Mouse (Mus musculus): ENCODE measurements around the gene Dnlz. TPM values are rescaled to one million over a fixed set of nuclear protein-coding genes. Genes with fewer than 3 reads are reported as not detected.
"Not testable (repeated sequence)": the region's sequence is repeated elsewhere in the genome, so short reads cannot be mapped to it uniquely, and the experiment has no call there.

Gene Dnlz
- polyA plus RNA-seq, 1 experiment from 2014 or later: 23.1 TPM

GRCm38 (mm10) chr2:26388682-26389153 is 36.8 kb upstream of the Dnlz start:
- under 1% methylated on average over 45 of the region's 45 CpGs for WGBS
- H3K27me3 ChIP-seq (ENCODE audit: control insufficient read depth, insufficient read depth, low read length): no peaks in the 10 kb centered on the region
- peaks cover 53% of the 10 kb centered on the region for H3K36me3 ChIP-seq (ENCODE audit: control insufficient read depth, insufficient read depth)
- H3K4me3 ChIP-seq (ENCODE audit: low read length): peak overlapping the region; percentile 92
- peak; percentile 39 for ATAC-seq (replicated peaks; ENCODE audit: extremely low read depth, insufficient read depth, low FRiP score)
- peak overlapping the region; percentile 94 for H3K4me2 ChIP-seq (ENCODE audit: low read depth, low read length)
- H3K9me3 ChIP-seq (replicated peaks; ENCODE audit: control insufficient read depth, low read length): no peaks in the 10 kb centered on the region
- peaks cover 11% of the 10 kb centered on the region for H3K4me1 ChIP-seq (ENCODE audit: control insufficient read depth, insufficient read depth, low read length)
- H3K27ac ChIP-seq (ENCODE audit: low read length): peak overlapping the region; percentile 41; the same call in 1 of the 2 replicates
- H3K9ac ChIP-seq (ENCODE audit: low read length): peak overlapping the region; percentile 90

- Histone ChIP-seq H3K9ac (ENCODE audit: low read length) (no peak overlapping the region), H3K4me2 (ENCODE audit: low read depth, low read length) (peak overlapping the region; percentile 94), H3K4me1 (ENCODE audit: control insufficient read depth, insufficient read depth, low read length) (peaks cover 11% of the 10 kb centered on the region), H3K9me3 (replicated peaks; ENCODE audit: control insufficient read depth, low read length) (no peaks in the 10 kb centered on the region), H3K36me3 (ENCODE audit: control insufficient read depth, insufficient read depth) (peaks cover 52% of the 10 kb centered on the region), H3K27ac (ENCODE audit: low read length) (no peak overlapping the region), H3K4me3 (ENCODE audit: low read length) (peak overlapping the region; percentile 92; the same call in 1 of the 2 replicates), H3K27me3 (ENCODE audit: control insufficient read depth, insufficient read depth, low read length) (no peaks in the 10 kb centered on the region)
- ATAC-seq (replicated peaks; ENCODE audit: extremely low read depth, insufficient read depth, low FRiP score): no peak
- 85% methylated on average over 3 of the region's 3 CpGs for WGBS
Observed at GRCm38 (mm10) chr2:26387713-26388112, 35.8 kb upstream of the Dnlz start.

- H3K27me3 ChIP-seq (ENCODE audit: control insufficient read depth, insufficient read depth, low read length); ATAC-seq (replicated peaks; ENCODE audit: extremely low read depth, insufficient read depth, low FRiP score): not testable (repeated sequence)
Observed at GRCm38 (mm10) chr2:26380871-26381270, 29.0 kb upstream of the Dnlz start.

GRCm38 (mm10) chr2:26380131-26380771 is 28.3 kb upstream of the Dnlz start, which contains the start of gene Snapc4:
Gene Snapc4, minus strand, starts transcription at chr2:26380653.
- H3K4me1 ChIP-seq (ENCODE audit: control insufficient read depth, insufficient read depth, low read length): peaks cover 4% of the 10 kb centered on the region
- ATAC-seq (replicated peaks; ENCODE audit: extremely low read depth, insufficient read depth, low FRiP score): peak; percentile 91
- WGBS: under 1% methylated on average over 38 of the region's 38 CpGs
- H3K4me3 ChIP-seq (ENCODE audit: low read length): peak within 1 kb of the TSS; percentile 87
- H3K36me3 ChIP-seq (ENCODE audit: control insufficient read depth, insufficient read depth): peaks cover 52% of the 10 kb centered on the region
- H3K4me2 ChIP-seq (ENCODE audit: low read depth, low read length): peak within 1 kb of the TSS; percentile 86
- H3K27me3 ChIP-seq (ENCODE audit: control insufficient read depth, insufficient read depth, low read length): no peaks in the 10 kb centered on the region
- H3K9me3 ChIP-seq (replicated peaks; ENCODE audit: control insufficient read depth, low read length): no peaks in the 10 kb centered on the region
- peak within 1 kb of the TSS; percentile 87 for H3K9ac ChIP-seq (ENCODE audit: low read length)
- H3K27ac ChIP-seq (ENCODE audit: low read length): peak within 1 kb of the TSS; percentile 47

More at GRCm38 (mm10) chr2:26380871-26381270, 29.0 kb upstream of the Dnlz start:
- not testable (repeated sequence) for H3K27ac ChIP-seq (ENCODE audit: low read length); H3K4me1 ChIP-seq (ENCODE audit: control insufficient read depth, insufficient read depth, low read length); H3K9me3 ChIP-seq (replicated peaks; ENCODE audit: control insufficient read depth, low read length)
- Histone ChIP-seq H3K9ac (ENCODE audit: low read length) (peak overlapping the region; percentile 87), H3K4me3 (ENCODE audit: low read length) (peak overlapping the region; percentile 87), H3K36me3 (ENCODE audit: control insufficient read depth, insufficient read depth) (peaks cover 52% of the 10 kb centered on the region), H3K4me2 (ENCODE audit: low read depth, low read length) (peak overlapping the region; percentile 86)
- WGBS: 27% methylated on average over 6 of the region's 6 CpGs

GRCm38 (mm10) chr2:26372396-26372795 is 20.5 kb upstream of the Dnlz start:
- Histone ChIP-seq H3K36me3 (ENCODE audit: control insufficient read depth, insufficient read depth) (peaks cover 79% of the 10 kb centered on the region), H3K9me3 (replicated peaks; ENCODE audit: control insufficient read depth, low read length) (no peaks in the 10 kb centered on the region), H3K4me1 (ENCODE audit: control insufficient read depth, insufficient read depth, low read length) (no peaks in the 10 kb centered on the region), H3K4me2 (ENCODE audit: low read depth, low read length) (no peak overlapping the region), H3K27me3 (ENCODE audit: control insufficient read depth, insufficient read depth, low read length) (no peaks in the 10 kb centered on the region), H3K9ac (ENCODE audit: low read length) (no peak overlapping the region), H3K4me3 (ENCODE audit: low read length) (no peak overlapping the region), H3K27ac (ENCODE audit: low read length) (no peak overlapping the region)
- WGBS: 94% methylated on average over 8 of the region's 8 CpGs
- no peak for ATAC-seq (replicated peaks; ENCODE audit: extremely low read depth, insufficient read depth, low FRiP score)

GRCm38 (mm10) chr2:26368572-26368971 is 16.7 kb upstream of the Dnlz start:
- Histone ChIP-seq H3K4me3 (ENCODE audit: low read length) (no peak overlapping the region), H3K9me3 (replicated peaks; ENCODE audit: control insufficient read depth, low read length) (no peaks in the 10 kb centered on the region), H3K36me3 (ENCODE audit: control insufficient read depth, insufficient read depth) (peaks cover 65% of the 10 kb centered on the region), H3K4me1 (ENCODE audit: control insufficient read depth, insufficient read depth, low read length) (peaks cover 13% of the 10 kb centered on the region), H3K27ac (ENCODE audit: low read length) (no peak overlapping the region), H3K27me3 (ENCODE audit: control insufficient read depth, insufficient read depth, low read length) (no peaks in the 10 kb centered on the region), H3K4me2 (ENCODE audit: low read depth, low read length) (no peak overlapping the region), H3K9ac (ENCODE audit: low read length) (no peak overlapping the region)
- no peak for ATAC-seq (replicated peaks; ENCODE audit: extremely low read depth, insufficient read depth, low FRiP score)
- 60% methylated on average over 1 of the region's 1 CpGs for WGBS

- Histone ChIP-seq H3K4me1 (ENCODE audit: control insufficient read depth, insufficient read depth, low read length) (peaks cover 13% of the 10 kb centered on the region), H3K4me3 (ENCODE audit: low read length) (no peak overlapping the region), H3K9me3 (replicated peaks; ENCODE audit: control insufficient read depth, low read length) (no peaks in the 10 kb centered on the region), H3K4me2 (ENCODE audit: low read depth, low read length) (no peak overlapping the region), H3K9ac (ENCODE audit: low read length) (no peak overlapping the region), H3K27ac (ENCODE audit: low read length) (no peak overlapping the region), H3K27me3 (ENCODE audit: control insufficient read depth, insufficient read depth, low read length) (no peaks in the 10 kb centered on the region), H3K36me3 (ENCODE audit: control insufficient read depth, insufficient read depth) (peaks cover 58% of the 10 kb centered on the region)
- 88% methylated on average over 6 of the region's 6 CpGs for WGBS
- ATAC-seq (replicated peaks; ENCODE audit: extremely low read depth, insufficient read depth, low FRiP score): no peak
Observed at GRCm38 (mm10) chr2:26367911-26368310, 16.0 kb upstream of the Dnlz start.

GRCm38 (mm10) chr2:26364738-26365465 is 13.0 kb upstream of the Dnlz start:
- H3K27me3 ChIP-seq (ENCODE audit: control insufficient read depth, insufficient read depth, low read length): no peaks in the 10 kb centered on the region
- peak; percentile 60; the same call in 1 of the 2 replicates for ATAC-seq (replicated peaks; ENCODE audit: extremely low read depth, insufficient read depth, low FRiP score)
- WGBS: 42% methylated on average over 10 of the region's 10 CpGs
- H3K36me3 ChIP-seq (ENCODE audit: control insufficient read depth, insufficient read depth): peaks cover 33% of the 10 kb centered on the region
- 0 out of 2 replicates have a peak overlapping the region, but pooled peaks have one; percentile 24 for H3K9ac ChIP-seq (ENCODE audit: low read length)
- peak overlapping the region; percentile 58 for H3K27ac ChIP-seq (ENCODE audit: low read length)
- no peak overlapping the region for H3K4me2 ChIP-seq (ENCODE audit: low read depth, low read length)
- H3K4me1 ChIP-seq (ENCODE audit: control insufficient read depth, insufficient read depth, low read length): peaks cover 14% of the 10 kb centered on the region
- no peaks in the 10 kb centered on the region for H3K9me3 ChIP-seq (replicated peaks; ENCODE audit: control insufficient read depth, low read length)
- no peak overlapping the region for H3K4me3 ChIP-seq (ENCODE audit: low read length)

- no peak overlapping the region for H3K4me3 ChIP-seq (ENCODE audit: low read length)
Observed at GRCm38 (mm10) chr2:26363481-26363880, 11.6 kb upstream of the Dnlz start.

More at GRCm38 (mm10) chr2:26363481-26363880, 11.6 kb upstream of the Dnlz start:
- no peak for ATAC-seq (replicated peaks; ENCODE audit: extremely low read depth, insufficient read depth, low FRiP score)
- peaks cover 21% of the 10 kb centered on the region for H3K36me3 ChIP-seq (ENCODE audit: control insufficient read depth, insufficient read depth)
- H3K4me1 ChIP-seq (ENCODE audit: control insufficient read depth, insufficient read depth, low read length): peaks cover 16% of the 10 kb centered on the region
- H3K27me3 ChIP-seq (ENCODE audit: control insufficient read depth, insufficient read depth, low read length): no peaks in the 10 kb centered on the region
- H3K27ac ChIP-seq (ENCODE audit: low read length): no peak overlapping the region
- H3K9me3 ChIP-seq (replicated peaks; ENCODE audit: control insufficient read depth, low read length): no peaks in the 10 kb centered on the region
- H3K9ac ChIP-seq (ENCODE audit: low read length): no peak overlapping the region
- no peak overlapping the region for H3K4me2 ChIP-seq (ENCODE audit: low read depth, low read length)
- 66% methylated on average over 5 of the region's 5 CpGs for WGBS

All from heart, embryonic 16.5 days (tissue).